Mouse (Mus musculus) thymus, adult 2 months (tissue): ENCODE measurements around the gene Omg.

Experiments
- CTCF ChIP-seq: fragments of 200-500 bp; IDR thresholded peaks from 2 replicates; pipeline ENCODE4 v1.5.1; 2012; ENCODE audit warnings: mild to moderate bottlenecking, control low read depth, low read length, moderate library complexity, borderline replicate concordance; ENCODE audit not compliant: control insufficient read depth, poor library complexity, insufficient read depth; ENCODE audit errors: extremely low read depth
- POLR2A ChIP-seq: fragments of 200-500 bp; IDR thresholded peaks from 2 replicates; pipeline ENCODE4 v1.6.1; 2012; ENCODE audit warnings: mild to moderate bottlenecking, low read length, control low read depth, moderate library complexity; ENCODE audit not compliant: control insufficient read depth, poor library complexity, insufficient read depth; ENCODE audit errors: extremely low read depth

- TF ChIP-seq CTCF (no peak), POLR2A (no peak)
Observed at GRCm38 (mm10) chr11:79511970-79512369, 8.1 kb upstream of the Omg start.
